Mouse (Mus musculus) liver, embryonic 15.5 days (tissue): Measurements from ENCODE around the gene Olfr1164. TPM values are rescaled to one million over a fixed set of nuclear protein-coding genes. Genes with fewer than 3 reads are reported as not detected.

Experiments
- ATAC-seq: fragments of 200-750 bp; cut with Nextera tagmentation; 2 replicates; pipeline ENCODE4 v1.8.0; 2017; ENCODE audit warnings: moderate number of reproducible peaks, mild to moderate bottlenecking, moderate library complexity; ENCODE audit not compliant: insufficient read depth
- H3K27ac ChIP-seq: fragments of 300-500 bp; sonication (generic); replicated peaks from 2 replicates; pipeline ENCODE4 v1.5.1; 2015; ENCODE audit warnings: mild to moderate bottlenecking, inconsistent platforms
- H3K27me3 ChIP-seq: fragments of 300-500 bp; sonication (generic); 2 replicates; pipeline ENCODE4 v1.6.1; 2015; ENCODE audit warnings: mild to moderate bottlenecking, inconsistent platforms
- H3K36me3 ChIP-seq: fragments of 300-500 bp; sonication (generic); replicated peaks from 2 replicates; pipeline ENCODE4 v1.6.1; 2015; ENCODE audit warnings: moderate library complexity, mild to moderate bottlenecking, inconsistent platforms
- H3K4me1 ChIP-seq: fragments of 300-500 bp; sonication (generic); replicated peaks from 2 replicates; pipeline ENCODE4 v1.6.1; 2015; ENCODE audit warnings: inconsistent platforms
- H3K4me2 ChIP-seq: fragments of 300-500 bp; sonication (generic); 2 replicates; pipeline ENCODE4 v1.6.1; 2015; ENCODE audit warnings: moderate library complexity, mild to moderate bottlenecking, inconsistent platforms
- H3K4me3 ChIP-seq: fragments of 300-500 bp; sonication (generic); replicated peaks from 2 replicates; pipeline ENCODE4 v1.5.1; 2015; ENCODE audit warnings: mild to moderate bottlenecking, inconsistent platforms
- H3K9ac ChIP-seq: fragments of 300-500 bp; sonication (generic); 2 replicates; pipeline ENCODE4 v1.6.1; 2015; ENCODE audit warnings: moderate library complexity, mild to moderate bottlenecking, inconsistent platforms
- H3K9me3 ChIP-seq: fragments of 300-500 bp; sonication (generic); replicated peaks from 2 replicates; pipeline ENCODE4 v1.6.1; 2016; ENCODE audit warnings: inconsistent platforms
- WGBS: fragments of 180-500 bp; shearing (Covaris S2); methylation state at CpG from one replicate; pipeline ENCODE4 v1.1.7; 2015; ENCODE audit warnings: mixed read lengths; ENCODE audit not compliant: insufficient replicate concordance; 5-methylcytosine and 5-hydroxymethylcytosine counted together
- polyA plus RNA-seq: library from polyadenylated mRNA; unstranded; fragments of >200 nt; fragmentation: Nextera tagmentation; extraction: Ambion mirVana; gene quantifications from 2 replicates; pipeline ENCODE4 v1.2.1, GENCODE M21; 2015

Olfr1164 gene
- not detected in 2 replicates for polyA plus RNA-seq

GRCm38 (mm10) chr2:88093866-88094265 lies at the start of gene Olfr1164:
Gene Olfr1164 (minus strand): TSS chr2:88093966.
- no peaks in the 10 kb centered on the region for H3K4me1 ChIP-seq
- no peak within 1 kb of the TSS for H3K9ac ChIP-seq
- no peaks in the 10 kb centered on the region for H3K9me3 ChIP-seq
- no peak within 1 kb of the TSS for H3K27ac ChIP-seq
- H3K4me3 ChIP-seq = no peak within 1 kb of the TSS
- no peak for ATAC-seq
- H3K4me2 ChIP-seq = no peak within 1 kb of the TSS
- no peaks in the 10 kb centered on the region for H3K27me3 ChIP-seq
- WGBS = 55% methylated on average over 4 of the region's 4 CpGs
- no peaks in the 10 kb centered on the region for H3K36me3 ChIP-seq

- WGBS = 71% methylated on average over 1 of the region's 1 CpGs
- H3K4me2 ChIP-seq = no peak within 1 kb of the TSS
- no peaks in the 10 kb centered on the region for H3K27me3 ChIP-seq
- no peaks in the 10 kb centered on the region for H3K36me3 ChIP-seq
- no peak for ATAC-seq
- H3K4me3 ChIP-seq = no peak within 1 kb of the TSS
- no peak within 1 kb of the TSS for H3K27ac ChIP-seq
- no peaks in the 10 kb centered on the region for H3K4me1 ChIP-seq
- H3K9me3 ChIP-seq = no peaks in the 10 kb centered on the region
- no peak within 1 kb of the TSS for H3K9ac ChIP-seq
These were observed 34.4 kb upstream of the Olfr1164 start, which contains the start of gene Olfr1166 for GRCm38 (mm10) chr2:88128172-88128571. Gene Olfr1166 (minus strand): TSS chr2:88128272.

GRCm38 (mm10) chr2:88071730-88072129 lies 22.0 kb downstream of the Olfr1164 start, which contains the start of gene Olfr1163:
Gene Olfr1163 (minus strand): TSS chr2:88071830.
- H3K27me3 ChIP-seq = no peaks in the 10 kb centered on the region
- no peaks in the 10 kb centered on the region for H3K9me3 ChIP-seq
- no peak for ATAC-seq
- H3K4me3 ChIP-seq = no peak within 1 kb of the TSS
- no peaks in the 10 kb centered on the region for H3K4me1 ChIP-seq
- no peaks in the 10 kb centered on the region for H3K36me3 ChIP-seq
- no peak within 1 kb of the TSS for H3K9ac ChIP-seq
- H3K27ac ChIP-seq = no peak within 1 kb of the TSS
- no peak within 1 kb of the TSS for H3K4me2 ChIP-seq

GRCm38 (mm10) chr2:88063587-88063986 lies 30.2 kb downstream of the Olfr1164 start:
- H3K4me3 ChIP-seq = no peak overlapping the region
- ATAC-seq = no peak
- H3K27ac ChIP-seq = no peak overlapping the region
- no peaks in the 10 kb centered on the region for H3K27me3 ChIP-seq
- no peaks in the 10 kb centered on the region for H3K9me3 ChIP-seq
- H3K9ac ChIP-seq = no peak overlapping the region
- no peak overlapping the region for H3K4me2 ChIP-seq
- H3K36me3 ChIP-seq = no peaks in the 10 kb centered on the region
- WGBS = 53% methylated on average over 2 of the region's 2 CpGs
- no peaks in the 10 kb centered on the region for H3K4me1 ChIP-seq

GRCm38 (mm10) chr2:88051029-88051428 lies 42.7 kb downstream of the Olfr1164 start, which contains the start of gene Olfr1162:
Gene Olfr1162 (minus strand): TSS chr2:88051129.
- Histone ChIP-seq H3K36me3 (no peaks in the 10 kb centered on the region), H3K27ac (no peak within 1 kb of the TSS), H3K4me2 (no peak within 1 kb of the TSS), H3K27me3 (no peaks in the 10 kb centered on the region), H3K4me1 (no peaks in the 10 kb centered on the region), H3K9me3 (no peaks in the 10 kb centered on the region), H3K4me3 (no peak within 1 kb of the TSS), H3K9ac (no peak within 1 kb of the TSS)
- ATAC-seq = no peak
- WGBS = 44% methylated on average over 1 of the region's 1 CpGs

Other genes with a start within 250 kb of the Olfr1164 start
- gene Olfr1150-ps1, start 250.0 kb downstream of the Olfr1164 start, polyA plus RNA-seq = not detected in 2 replicates
- not detected in 2 replicates for gene Olfr1151, start 238.1 kb downstream of the Olfr1164 start, polyA plus RNA-seq
- gene Olfr1152, start 227.5 kb downstream of the Olfr1164 start, polyA plus RNA-seq = not detected in 2 replicates
- gene Olfr1153, start 199.0 kb downstream of the Olfr1164 start, polyA plus RNA-seq = not detected in 2 replicates
- not detected in 2 replicates for gene Olfr1154, start 188.8 kb downstream of the Olfr1164 start, polyA plus RNA-seq
- gene Olfr1155, start 148.8 kb downstream of the Olfr1164 start, polyA plus RNA-seq = not detected in 2 replicates
- not detected in 2 replicates for gene Olfr1156, start 140.9 kb downstream of the Olfr1164 start, polyA plus RNA-seq
- gene Olfr1157, start 125.7 kb downstream of the Olfr1164 start, polyA plus RNA-seq = not detected in 2 replicates
- not detected in 2 replicates for gene Olfr74, start 119.3 kb downstream of the Olfr1164 start, polyA plus RNA-seq
- gene Olfr1158, start 103.9 kb downstream of the Olfr1164 start, polyA plus RNA-seq = not detected in 2 replicates
- gene Olfr1160, start 85.7 kb downstream of the Olfr1164 start, polyA plus RNA-seq = not detected in 2 replicates
- gene Olfr1161, start 71.2 kb downstream of the Olfr1164 start, polyA plus RNA-seq = not detected in 2 replicates
- not detected in 2 replicates for gene Olfr73, start 56.3 kb downstream of the Olfr1164 start, polyA plus RNA-seq
- gene Olfr1162, start 42.8 kb downstream of the Olfr1164 start, polyA plus RNA-seq = not detected in 2 replicates
- gene Olfr1163, start 22.1 kb downstream of the Olfr1164 start, polyA plus RNA-seq = not detected in 2 replicates
- gene Olfr1166, start 34.3 kb upstream of the Olfr1164 start, polyA plus RNA-seq = not detected in 2 replicates
- not detected in 2 replicates for gene Olfr1167, start 61.2 kb upstream of the Olfr1164 start, polyA plus RNA-seq
- gene Olfr1168, start 87.9 kb upstream of the Olfr1164 start, polyA plus RNA-seq = not detected in 2 replicates
- gene Olfr1170, start 134.4 kb upstream of the Olfr1164 start, polyA plus RNA-seq = not detected in 2 replicates
- gene Olfr1173, start 185.9 kb upstream of the Olfr1164 start, polyA plus RNA-seq = not detected in 2 replicates
- gene Olfr1174-ps, start 221.2 kb upstream of the Olfr1164 start, polyA plus RNA-seq = not detected in 2 replicates
- not detected in 2 replicates for gene Olfr1175-ps, start 233.2 kb upstream of the Olfr1164 start, polyA plus RNA-seq
- gene Olfr1176, start 242.8 kb upstream of the Olfr1164 start, polyA plus RNA-seq = not detected in 2 replicates